Mouse (Mus musculus): ENCODE data around the gene Cyp3a57.
"Not testable (repeated sequence)": the region's sequence is repeated elsewhere in the genome, so short reads cannot be mapped to it uniquely, and the experiment has no call there.

The Cyp3a57 gene

GRCm38 (mm10) chr5:145344941-145345340 lies at the start of gene Cyp3a57:
Gene Cyp3a57, plus strand, starts transcription at chr5:145345279.
- no peak for DNase-seq (ENCODE audit: low spot score)

DNA sequence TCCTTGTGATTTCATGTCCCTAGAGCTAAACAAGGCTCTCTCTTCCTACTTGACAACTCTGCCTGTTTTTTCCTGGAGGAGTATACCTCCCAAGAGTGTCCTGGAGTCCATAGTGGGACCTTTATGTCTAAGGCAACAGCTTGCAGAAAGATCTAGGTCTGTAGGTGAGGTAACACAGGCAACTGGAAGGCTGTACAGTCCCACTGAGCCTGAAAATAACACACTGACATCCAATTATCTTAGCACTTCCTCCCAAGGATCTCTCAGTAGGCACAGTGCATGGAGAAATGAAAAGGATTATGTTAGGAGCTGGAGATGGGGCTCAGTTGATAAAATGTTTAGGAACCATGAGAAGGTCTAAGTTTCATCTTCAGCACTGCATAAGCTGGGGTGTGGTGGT lies 44.6 kb upstream of the Cyp3a57 start:
- no peak for DNase-seq (ENCODE audit: low spot score)

- not testable (repeated sequence) for DNase-seq (ENCODE audit: low spot score)
Observed at GRCm38 (mm10) chr5:145301796-145302195, 43.3 kb upstream of the Cyp3a57 start.

GRCm38 (mm10) chr5:145302424-145302823 lies 42.7 kb upstream of the Cyp3a57 start:
- no peak for DNase-seq (ENCODE audit: low spot score)

DNA sequence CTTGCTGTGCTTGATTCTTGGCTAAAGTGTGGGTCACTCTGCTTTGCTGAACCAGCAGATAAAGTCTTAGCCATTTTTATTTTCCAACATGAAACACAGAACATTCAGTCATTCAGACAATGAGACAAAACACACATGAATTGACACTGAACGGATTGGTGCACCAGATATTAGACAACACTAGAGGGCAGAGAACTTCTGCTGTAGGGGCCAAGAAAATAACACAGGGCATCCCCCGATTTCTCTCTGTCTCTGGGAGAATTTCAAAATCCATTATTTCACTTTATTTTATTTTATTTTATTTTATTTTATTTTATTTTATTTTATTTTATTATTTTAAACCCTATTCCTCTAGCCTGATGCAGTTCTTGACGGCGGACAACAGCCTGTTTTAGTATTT lies 38.1 kb upstream of the Cyp3a57 start:
- DNase-seq (ENCODE audit: low spot score) = not testable (repeated sequence)

DNA sequence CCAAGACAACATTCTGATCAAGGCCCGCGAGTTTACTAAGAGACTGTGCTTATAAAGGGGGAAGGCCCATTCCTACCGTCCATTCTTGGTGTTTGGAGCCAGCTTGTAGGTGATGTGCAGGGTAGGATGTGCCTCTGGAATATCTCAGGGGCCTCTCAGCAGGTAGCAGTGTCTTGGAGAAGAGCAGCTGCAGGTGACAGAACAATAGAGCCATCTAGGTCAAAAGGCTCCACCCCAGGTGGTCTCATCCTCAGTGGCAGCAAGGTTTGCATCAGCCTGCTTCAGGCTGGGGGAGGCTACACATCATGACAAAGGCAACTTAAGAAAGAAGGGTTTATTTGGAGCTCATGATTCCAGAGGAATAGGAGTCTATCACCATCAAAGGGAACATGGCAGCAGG lies 37.3 kb upstream of the Cyp3a57 start:
- DNase-seq (ENCODE audit: low spot score) = not testable (repeated sequence)

GRCm38 (mm10) chr5:145313845-145314244 lies 31.2 kb upstream of the Cyp3a57 start:
- DNase-seq (ENCODE audit: low spot score) = no peak

DNA sequence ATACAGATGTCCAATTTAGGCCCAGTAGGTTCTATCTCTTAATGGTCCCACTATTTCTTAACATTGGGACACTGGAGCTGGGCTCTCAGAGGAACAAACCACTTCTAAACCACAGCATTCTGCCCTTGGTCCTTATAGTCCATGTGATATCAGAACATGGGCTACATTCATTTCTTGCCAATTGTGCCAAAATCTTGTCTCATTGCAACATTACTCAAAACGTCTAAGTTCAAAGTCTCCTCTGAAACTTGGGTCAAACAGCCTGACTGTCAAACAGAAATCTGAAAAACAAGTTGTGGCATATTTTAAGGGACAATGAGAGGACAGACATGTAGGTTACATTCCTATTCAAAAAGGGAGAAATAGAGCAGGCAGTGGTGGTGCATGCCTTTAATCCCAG lies 27.9 kb upstream of the Cyp3a57 start:
- DNase-seq (ENCODE audit: low spot score) = no peak

DNA sequence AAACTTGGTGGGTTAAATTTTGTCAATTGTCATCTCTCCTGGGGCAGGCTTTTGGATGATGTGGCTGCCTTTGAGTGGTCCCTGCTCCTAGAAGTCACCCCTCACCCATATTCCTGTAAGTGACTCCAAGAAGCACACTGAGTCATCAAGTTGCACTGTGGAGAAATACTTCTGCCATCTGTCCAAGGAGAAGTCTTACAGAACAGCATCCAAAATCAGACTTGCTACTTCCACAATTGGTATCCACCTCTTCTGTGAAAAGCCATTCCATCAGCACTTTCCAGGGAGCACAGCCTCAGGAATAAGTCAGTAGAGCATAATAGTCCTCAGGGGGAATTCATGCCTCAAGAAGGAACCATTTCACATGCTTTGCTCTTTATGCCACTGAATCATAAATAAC lies 6.3 kb upstream of the Cyp3a57 start:
- not testable (repeated sequence) for DNase-seq (ENCODE audit: low spot score)

- DNase-seq (ENCODE audit: low spot score) = no peak
Observed at GRCm38 (mm10) chr5:145349697-145350096, 4.6 kb downstream of the Cyp3a57 start.

GRCm38 (mm10) chr5:145353081-145353480 lies 8.0 kb downstream of the Cyp3a57 start:
- no peak for DNase-seq (ENCODE audit: low spot score)

GRCm38 (mm10) chr5:145415416-145415815 lies 70.3 kb downstream of the Cyp3a57 start:
- not testable (repeated sequence) for DNase-seq (ENCODE audit: low spot score)

DNA sequence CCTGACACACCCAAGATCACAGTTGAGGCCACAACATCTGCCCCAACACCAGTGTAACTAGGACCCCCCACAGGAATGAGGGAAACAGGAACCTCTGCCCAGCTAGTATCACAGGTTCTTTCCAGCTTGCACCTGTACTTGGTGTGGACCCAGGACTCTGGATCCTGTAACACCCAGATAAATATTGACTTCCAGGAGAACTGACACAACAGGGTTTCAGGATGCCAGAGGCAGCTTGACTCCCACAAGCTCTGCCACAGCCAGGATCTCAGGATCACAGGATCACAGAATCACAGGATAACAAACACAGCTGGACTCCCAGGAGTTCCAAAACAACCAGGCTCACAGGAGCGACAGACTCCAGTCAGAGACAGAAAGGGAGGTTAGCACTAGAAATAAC lies 77.2 kb downstream of the Cyp3a57 start:
- no peak for DNase-seq (ENCODE audit: low spot score)

- DNase-seq (ENCODE audit: low spot score) = no peak
Observed at GRCm38 (mm10) chr5:145431004-145431403, 85.9 kb downstream of the Cyp3a57 start.

DNA sequence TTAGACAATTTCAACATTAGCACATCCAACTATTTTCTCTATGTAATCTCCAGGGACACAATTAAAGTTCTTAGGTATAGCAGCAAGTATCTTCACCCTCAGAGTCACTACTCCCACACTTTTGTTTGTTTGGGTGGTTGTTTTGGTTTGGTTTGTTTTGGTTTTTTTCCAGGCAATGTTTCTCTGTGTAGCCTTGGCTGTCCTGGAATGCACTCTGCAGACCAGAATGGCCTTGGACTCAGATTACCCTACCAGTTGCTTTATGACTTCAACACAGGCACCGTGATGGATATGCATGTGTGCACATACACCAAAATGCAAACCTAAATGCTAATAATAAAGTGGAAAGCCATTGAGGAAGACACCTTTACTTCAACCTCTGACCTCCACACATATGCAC lies 88.6 kb downstream of the Cyp3a57 start:
- no peak for DNase-seq (ENCODE audit: low spot score)
